Mouse (Mus musculus) kidney, embryonic 16.5 days (tissue): ENCODE measurements around the gene Tbc1d24. TPM values are rescaled to one million over a fixed set of nuclear protein-coding genes. Genes with fewer than 3 reads are reported as not detected.

ENCODE experiments used
- ATAC-seq: fragments of 200-750 bp; cut with Nextera tagmentation; 2 replicates; pipeline ENCODE4 v1.8.0; 2017; ENCODE audit warnings: moderate TSS enrichment; ENCODE audit not compliant: low FRiP score, low TSS enrichment
- H3K27ac ChIP-seq: fragments of 300-500 bp; sonication (generic); 2 replicates; pipeline ENCODE4 v1.5.1; 2014; ENCODE audit warnings: low read length
- H3K27me3 ChIP-seq: fragments of 300-500 bp; sonication (generic); 2 replicates; pipeline ENCODE4 v1.6.1; 2014; ENCODE audit warnings: low read length, control low read depth, mixed read lengths; ENCODE audit not compliant: insufficient read depth
- H3K36me3 ChIP-seq: fragments of 300-500 bp; sonication (generic); 2 replicates; pipeline ENCODE4 v1.6.1; 2014; ENCODE audit warnings: low read length, control low read depth, mixed read lengths; ENCODE audit not compliant: insufficient read depth
- H3K4me1 ChIP-seq: fragments of 300-500 bp; sonication (generic); 2 replicates; pipeline ENCODE4 v1.6.1; 2014; ENCODE audit warnings: low read length, control low read depth, mixed read lengths; ENCODE audit not compliant: insufficient read depth
- H3K4me2 ChIP-seq: fragments of 300-500 bp; sonication (generic); replicated peaks from 2 replicates; pipeline ENCODE4 v1.6.1; 2014; ENCODE audit warnings: low read depth, low read length
- H3K4me3 ChIP-seq: fragments of 300-500 bp; sonication (generic); 2 replicates; pipeline ENCODE4 v1.5.1; 2014; ENCODE audit warnings: mild to moderate bottlenecking, low read length
- H3K9ac ChIP-seq: fragments of 300-500 bp; sonication (generic); replicated peaks from 2 replicates; pipeline ENCODE4 v1.6.1; 2014; ENCODE audit warnings: low read length
- H3K9me3 ChIP-seq: fragments of 300-500 bp; sonication (generic); 2 replicates; pipeline ENCODE4 v1.6.1; 2016; ENCODE audit warnings: low read length, control low read depth
- WGBS: fragments of 180-500 bp; shearing (Covaris S2); extraction: QIAGEN DNeasy Blood & Tissue Kit; methylation state at CpG from one replicate; pipeline ENCODE4 v1.1.7; 2014; 5-methylcytosine and 5-hydroxymethylcytosine counted together
- polyA plus RNA-seq: library from polyadenylated mRNA; unstranded; fragments of >200 nt; fragmentation: Nextera tagmentation; extraction: Ambion mirVana; gene quantifications from 2 replicates; pipeline ENCODE4 v1.2.1, GENCODE M21; 2015

Gene Tbc1d24
- 5.6 and 6.2 TPM in 2 replicates for polyA plus RNA-seq

DNA sequence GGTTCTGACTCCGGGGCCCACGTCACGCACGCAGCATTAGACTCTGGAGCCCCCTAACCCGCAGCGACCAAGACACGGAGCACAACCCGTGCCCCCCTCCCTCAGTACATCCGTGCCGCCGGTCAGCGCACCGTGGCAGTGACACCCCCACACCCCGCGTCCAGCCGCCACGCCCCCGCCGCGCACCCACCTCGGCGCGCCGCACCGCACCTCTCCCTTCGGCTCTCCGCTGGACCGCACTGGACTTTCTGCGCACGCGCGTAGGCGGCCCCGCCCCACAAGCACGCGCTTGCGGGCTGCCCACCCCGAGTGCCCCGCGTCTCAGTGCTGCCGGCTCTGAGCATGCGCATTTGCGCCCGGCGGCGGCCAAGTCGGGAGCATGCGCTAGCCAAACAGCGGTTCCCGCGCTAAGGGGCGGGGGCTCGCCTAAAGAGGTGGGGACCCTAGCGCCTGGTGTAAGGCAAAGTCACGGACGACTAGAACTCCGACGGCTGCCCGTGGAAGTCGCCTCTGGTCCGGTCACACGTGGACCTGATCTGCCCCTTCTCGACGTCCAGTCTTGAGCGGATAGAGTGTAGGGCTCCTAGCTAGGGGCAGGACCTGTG is at the start of gene Tbc1d24:
TSS of gene Tbc1d24 (minus strand) at position 279 of the 605 bp plus-strand sequence.
- Histone ChIP-seq H3K9me3 (no peaks in the 10 kb centered on the region), H3K4me2 (peak within 1 kb of the TSS; percentile 94), H3K9ac (peak within 1 kb of the TSS; percentile 78), H3K27me3 (peaks cover 15% of the 10 kb centered on the region), H3K27ac (peak within 1 kb of the TSS; percentile 22; the same call in 1 of the 2 replicates), H3K36me3 (no peaks in the 10 kb centered on the region), H3K4me3 (peak within 1 kb of the TSS; percentile 73), H3K4me1 (peaks cover 51% of the 10 kb centered on the region)
- ATAC-seq = peak; percentile 73
- WGBS = under 1% methylated on average over 59 of the region's 65 CpGs

DNA sequence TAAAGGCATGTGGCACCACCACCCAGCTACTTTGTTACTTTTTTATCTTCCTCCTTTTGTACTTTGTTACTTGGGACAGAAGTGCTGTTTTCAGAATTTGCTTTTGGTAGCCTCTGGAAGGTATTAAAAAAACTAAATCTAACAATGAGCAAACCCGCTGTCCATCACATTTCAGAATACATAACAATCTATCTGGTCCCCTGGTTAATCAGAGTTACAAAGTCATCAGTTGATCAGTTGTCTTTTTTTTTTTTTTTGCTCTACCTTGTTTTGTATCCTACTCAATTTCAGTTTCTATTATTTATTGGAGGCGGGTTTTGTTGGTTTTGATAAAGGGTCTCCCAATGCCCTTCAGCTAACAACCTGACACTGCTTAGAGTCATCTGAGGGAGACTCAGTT is 47.0 kb upstream of the Tbc1d24 start:
- Histone ChIP-seq H3K4me2 (no peak overlapping the region), H3K36me3 (peaks cover 18% of the 10 kb centered on the region), H3K4me3 (peak overlapping the region; percentile 84; the same call in 1 of the 2 replicates), H3K9ac (no peak overlapping the region), H3K27ac (peak overlapping the region; percentile 72; the same call in 1 of the 2 replicates), H3K27me3 (no peaks in the 10 kb centered on the region), H3K4me1 (peaks cover 12% of the 10 kb centered on the region), H3K9me3 (no peaks in the 10 kb centered on the region)
- ATAC-seq = no peak
- WGBS = 97% methylated on average over 2 of the region's 2 CpGs

DNA sequence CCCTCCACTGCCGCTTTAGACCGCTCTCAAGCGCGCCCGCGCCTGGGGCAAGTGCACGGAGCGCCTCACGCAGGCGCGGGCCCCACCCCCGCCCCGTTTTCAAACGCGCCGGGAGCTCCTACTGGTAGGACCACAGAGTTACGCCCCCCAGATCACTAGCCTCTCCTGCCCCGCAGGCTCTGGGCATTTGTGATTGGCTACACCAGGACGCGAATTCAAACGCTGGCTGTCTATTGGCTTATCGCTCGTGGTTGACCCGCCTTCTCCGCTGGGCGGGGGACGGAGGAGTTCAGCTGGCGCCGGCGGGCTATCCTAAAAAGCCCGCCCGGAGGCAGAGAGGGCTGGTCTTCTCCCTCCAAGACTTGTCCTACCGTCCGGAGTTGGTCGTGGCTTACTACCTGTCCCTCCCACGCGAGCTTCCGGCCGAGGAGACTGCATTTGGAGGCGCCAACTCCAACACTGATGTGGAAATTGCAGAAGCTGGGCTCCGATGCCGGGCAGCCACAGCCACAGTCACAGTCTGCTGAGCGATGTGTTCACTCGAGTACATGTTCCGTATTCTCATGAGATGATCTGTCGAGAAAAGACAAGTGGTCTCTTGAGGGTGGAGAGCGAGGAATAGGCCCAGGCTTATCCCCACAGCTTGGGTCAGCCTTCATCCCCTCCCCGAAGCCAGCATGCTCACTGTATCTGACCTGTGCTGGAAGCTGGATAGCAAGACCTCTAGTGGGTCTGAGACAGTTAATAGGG is 46.1 kb upstream of the Tbc1d24 start, which contains the start of gene Ccnf:
TSS of gene Ccnf (minus strand) at position 165 of the 750 bp plus-strand sequence.
- Histone ChIP-seq H3K4me2 (peak within 1 kb of the TSS; percentile 80), H3K27me3 (no peaks in the 10 kb centered on the region), H3K9me3 (no peaks in the 10 kb centered on the region), H3K27ac (peak within 1 kb of the TSS; percentile 79), H3K4me3 (peak within 1 kb of the TSS; percentile 84), H3K36me3 (peaks cover 25% of the 10 kb centered on the region), H3K4me1 (peaks cover 12% of the 10 kb centered on the region), H3K9ac (peak within 1 kb of the TSS; percentile 91)
- WGBS = under 1% methylated on average over 48 of the region's 48 CpGs
- peak; percentile 100 for ATAC-seq

GRCm38 (mm10) chr17:24250988-24251319 is 45.6 kb upstream of the Tbc1d24 start:
- Histone ChIP-seq H3K4me2 (peak overlapping the region; percentile 80), H3K9ac (peak overlapping the region; percentile 91), H3K4me1 (peaks cover 12% of the 10 kb centered on the region), H3K9me3 (no peaks in the 10 kb centered on the region), H3K27ac (peak overlapping the region; percentile 79), H3K36me3 (peaks cover 29% of the 10 kb centered on the region), H3K27me3 (no peaks in the 10 kb centered on the region), H3K4me3 (peak overlapping the region; percentile 84)
- WGBS = under 1% methylated on average over 32 of the region's 32 CpGs
- no peak for ATAC-seq

DNA sequence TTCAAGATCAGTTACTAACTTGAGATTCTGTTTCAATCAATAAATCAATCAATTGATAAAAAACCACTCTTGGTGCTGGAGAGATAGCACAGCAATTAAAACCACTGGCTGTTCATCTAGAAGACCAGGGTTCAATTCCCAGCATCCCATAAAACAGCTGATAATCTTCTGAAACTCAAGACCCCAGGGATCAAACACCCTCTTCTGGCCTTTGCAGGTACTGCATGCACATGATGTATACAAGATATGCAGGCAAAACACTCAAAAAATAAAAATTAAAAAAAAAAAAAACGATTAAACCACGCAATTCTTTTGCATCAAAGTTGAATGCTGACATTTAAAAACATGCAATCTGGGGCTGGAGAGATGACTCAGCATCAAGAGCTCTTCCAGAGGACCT is 43.3 kb upstream of the Tbc1d24 start:
- H3K36me3 ChIP-seq = peaks cover 47% of the 10 kb centered on the region
- no peak for ATAC-seq
- WGBS = 96% methylated on average over 2 of the region's 2 CpGs
- H3K4me3 ChIP-seq = no peak overlapping the region
- H3K9ac ChIP-seq = no peak overlapping the region
- H3K27me3 ChIP-seq = no peaks in the 10 kb centered on the region
- no peak overlapping the region for H3K4me2 ChIP-seq
- peaks cover 8% of the 10 kb centered on the region for H3K9me3 ChIP-seq
- H3K4me1 ChIP-seq = peaks cover 12% of the 10 kb centered on the region
- no peak overlapping the region for H3K27ac ChIP-seq

- Histone ChIP-seq H3K9me3 (peaks cover 8% of the 10 kb centered on the region), H3K9ac (no peak overlapping the region), H3K36me3 (peaks cover 90% of the 10 kb centered on the region), H3K4me2 (no peak overlapping the region), H3K4me1 (no peaks in the 10 kb centered on the region; the same call in 1 of the 2 replicates), H3K27me3 (no peaks in the 10 kb centered on the region), H3K4me3 (no peak overlapping the region), H3K27ac (no peak overlapping the region)
- 98% methylated on average over 8 of the region's 8 CpGs for WGBS
- no peak for ATAC-seq
Observed at GRCm38 (mm10) chr17:24244061-24244460, 38.7 kb upstream of the Tbc1d24 start.

GRCm38 (mm10) chr17:24243311-24243969 is 38.1 kb upstream of the Tbc1d24 start:
- H3K4me1 ChIP-seq = no peaks in the 10 kb centered on the region
- no peak overlapping the region for H3K9ac ChIP-seq
- no peak for ATAC-seq
- no peaks in the 10 kb centered on the region for H3K27me3 ChIP-seq
- H3K36me3 ChIP-seq = peaks cover 90% of the 10 kb centered on the region
- H3K4me3 ChIP-seq = no peak overlapping the region
- peaks cover 8% of the 10 kb centered on the region for H3K9me3 ChIP-seq
- WGBS = 88% methylated on average over 4 of the region's 4 CpGs
- no peak overlapping the region for H3K4me2 ChIP-seq
- H3K27ac ChIP-seq = no peak overlapping the region

DNA sequence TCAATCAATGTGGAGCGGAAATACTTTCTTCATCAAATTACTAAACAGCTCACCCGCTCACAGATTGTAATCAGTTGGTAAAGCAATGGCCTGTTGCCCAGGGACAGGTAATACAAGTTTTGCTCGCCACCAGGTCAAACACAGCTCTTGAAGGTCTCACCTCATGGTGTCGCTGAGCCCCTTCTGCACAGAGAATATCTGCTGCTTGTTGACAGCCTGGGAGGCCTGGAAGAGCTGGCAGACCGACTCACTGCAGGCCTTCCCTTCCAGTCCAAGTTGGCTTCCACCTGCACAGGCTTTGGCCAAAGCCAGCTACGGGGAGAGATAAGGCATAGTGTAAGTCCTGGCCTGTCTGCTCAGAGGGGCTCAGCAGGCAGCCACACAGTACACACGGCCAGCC is 31.6 kb upstream of the Tbc1d24 start:
- no peaks in the 10 kb centered on the region for H3K4me1 ChIP-seq
- no peak overlapping the region for H3K4me2 ChIP-seq
- no peaks in the 10 kb centered on the region for H3K9me3 ChIP-seq
- no peak overlapping the region for H3K4me3 ChIP-seq
- ATAC-seq = no peak
- no peaks in the 10 kb centered on the region for H3K27me3 ChIP-seq
- no peak overlapping the region for H3K27ac ChIP-seq
- peaks cover 95% of the 10 kb centered on the region for H3K36me3 ChIP-seq
- WGBS = 94% methylated on average over 7 of the region's 7 CpGs
- H3K9ac ChIP-seq = no peak overlapping the region

DNA sequence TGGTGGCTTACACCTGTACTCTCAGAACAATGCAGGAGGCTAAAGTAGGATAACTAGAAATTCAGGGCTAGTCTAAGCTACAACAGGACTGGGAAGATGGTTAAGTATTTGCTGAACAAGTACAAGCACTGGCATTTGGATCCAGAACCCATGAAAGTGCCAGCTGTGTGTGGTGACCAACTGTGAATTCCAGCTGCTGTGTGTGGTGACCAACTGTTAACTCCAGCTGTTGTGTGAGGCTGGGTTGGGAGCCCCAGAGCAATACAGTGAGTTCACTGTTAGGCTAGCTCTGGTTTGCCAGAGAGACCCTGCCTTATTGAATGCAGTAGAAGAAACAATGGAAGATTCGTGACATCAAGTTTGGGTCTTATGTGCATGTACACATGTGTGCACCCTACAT is 31.1 kb upstream of the Tbc1d24 start:
- no peak overlapping the region for H3K9ac ChIP-seq
- no peak for ATAC-seq
- H3K27ac ChIP-seq = no peak overlapping the region
- H3K27me3 ChIP-seq = no peaks in the 10 kb centered on the region
- no peak overlapping the region for H3K4me2 ChIP-seq
- 100% methylated on average over 1 of the region's 1 CpGs for WGBS
- no peaks in the 10 kb centered on the region for H3K4me1 ChIP-seq
- H3K4me3 ChIP-seq = no peak overlapping the region
- H3K36me3 ChIP-seq = peaks cover 94% of the 10 kb centered on the region
- H3K9me3 ChIP-seq = no peaks in the 10 kb centered on the region
